Mouse (Mus musculus) myocyte (in vitro differentiated cells): ENCODE results near the gene Rxrg.

Source experiments
- POLR2A ChIP-seq: IDR thresholded peaks from one replicate; pipeline ENCODE4 v1.6.1; 2011; ENCODE audit warnings: low read depth, mild to moderate bottlenecking, control low read depth, moderate library complexity; ENCODE audit not compliant: insufficient read length
- POLR2AphosphoS2 ChIP-seq: IDR thresholded peaks from one replicate; pipeline ENCODE4 v1.6.1; 2011; ENCODE audit warnings: low read depth, control low read depth; ENCODE audit not compliant: insufficient read length

DNA sequence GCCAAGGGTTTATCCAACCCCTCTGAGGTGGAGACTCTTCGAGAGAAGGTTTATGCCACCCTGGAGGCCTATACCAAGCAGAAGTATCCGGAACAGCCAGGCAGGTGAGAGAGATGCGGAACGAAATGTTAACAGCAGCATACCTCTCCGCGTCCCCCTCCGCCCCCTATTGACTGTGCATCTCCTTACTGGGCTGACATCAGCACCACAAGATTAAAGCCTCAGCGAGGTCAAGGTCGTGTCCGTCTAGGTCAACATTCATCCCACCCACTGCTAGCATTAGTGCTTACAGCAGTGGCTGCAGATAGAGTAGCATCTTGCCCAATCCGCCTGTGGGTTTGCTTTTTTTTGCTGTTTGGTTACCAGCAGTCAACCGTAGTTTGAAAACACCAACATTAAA is 37.5 kb downstream of the Rxrg start:
- TF ChIP-seq POLR2AphosphoS2 (no peak), POLR2A (no peak)
